Comparison of ENCODE assay signal across 27 mouse cellular contexts in genomic region chr1:134965430-134965829, GRCm38 (mm10).
"Had no signal": no experiment of that assay in that cellular context is flagged by ENCODE, and none has a peak within 500 bp of the region (broad histone marks: within the 10 kb centered on the region; RNA-seq: fewer than 3 reads in every experiment).

No protein-coding gene starts in this region.

- H3K27me3 ChIP-seq: embryonic facial prominence, embryonic 12.5 days; embryonic facial prominence, embryonic 13.5 days; embryonic facial prominence, embryonic 15.5 days had no signal

- DNase-seq: cerebellum, adult 9-11 months; cerebellum, postnatal 10 days; cerebellum, postnatal 14 days; cerebellum, postnatal 25 days; cerebellum, postnatal 36 days; embryo, embryonic 11 days; forebrain, postnatal 0 days; gastrocnemius, adult 2 months; gastrocnemius, postnatal 10 days; gastrocnemius, postnatal 14 days; gastrocnemius, postnatal 25 days; gastrocnemius, postnatal 36 days; heart, adult 11 months; heart, adult 18-20 months; heart, adult 2 months had no signal

- H3K9ac ChIP-seq: embryonic facial prominence, embryonic 12.5 days; embryonic facial prominence, embryonic 13.5 days; embryonic facial prominence, embryonic 15.5 days; forebrain, embryonic 12.5 days; forebrain, embryonic 13.5 days; forebrain, embryonic 15.5 days; forebrain, postnatal 0 days had no signal

- H3K9me3 ChIP-seq: embryonic facial prominence, embryonic 10.5 days; embryonic facial prominence, embryonic 12.5 days; embryonic facial prominence, embryonic 13.5 days; embryonic facial prominence, embryonic 15.5 days; forebrain, embryonic 10.5 days; forebrain, embryonic 12.5 days; forebrain, embryonic 13.5 days; forebrain, embryonic 15.5 days; heart, embryonic 10.5 days had no signal

- H3K4me3 ChIP-seq: embryonic facial prominence, embryonic 10.5 days; embryonic facial prominence, embryonic 12.5 days; embryonic facial prominence, embryonic 13.5 days; embryonic facial prominence, embryonic 15.5 days; erythroblast, embryonic 14.5 days; forebrain, embryonic 10.5 days; forebrain, embryonic 12.5 days; forebrain, embryonic 13.5 days; forebrain, embryonic 15.5 days; gastrocnemius, adult 2 months; heart, adult 2 months; heart, embryonic 10.5 days had no signal

- H3K4me2 ChIP-seq: embryonic facial prominence, embryonic 12.5 days; embryonic facial prominence, embryonic 13.5 days; embryonic facial prominence, embryonic 15.5 days; forebrain, embryonic 12.5 days; forebrain, embryonic 13.5 days; forebrain, embryonic 15.5 days had no signal

- H3K27ac ChIP-seq: embryonic facial prominence, embryonic 10.5 days; embryonic facial prominence, embryonic 12.5 days; embryonic facial prominence, embryonic 13.5 days; embryonic facial prominence, embryonic 15.5 days; forebrain, embryonic 10.5 days; forebrain, embryonic 12.5 days; forebrain, embryonic 13.5 days; forebrain, embryonic 15.5 days; gastrocnemius, adult 2 months; heart, adult 2 months; heart, embryonic 10.5 days had no signal

- ATAC-seq: forebrain, embryonic 13.5 days; forebrain, embryonic 14.5 days; forebrain, embryonic 15.5 days; forebrain, embryonic 16.5 days; forebrain, postnatal 0 days had no signal
